Mouse (Mus musculus) hindbrain, embryonic 15.5 days (tissue): Measurements from ENCODE around the gene Gm31571. TPM values are rescaled to one million over a fixed set of nuclear protein-coding genes. Genes with fewer than 3 reads are reported as not detected.
"Not testable (repeated sequence)": the region's sequence is repeated elsewhere in the genome, so short reads cannot be mapped to it uniquely, and the experiment has no call there.

Source experiments
- ATAC-seq: fragments of 200-750 bp; cut with Nextera tagmentation; 2 replicates; pipeline ENCODE4 v1.8.0; 2017; ENCODE audit warnings: low read depth, moderate number of reproducible peaks, moderate TSS enrichment; ENCODE audit not compliant: low FRiP score
- H3K27ac ChIP-seq: fragments of 300-500 bp; sonication (generic); replicated peaks from 2 replicates; pipeline ENCODE4 v1.5.1; 2015; ENCODE audit warnings: mild to moderate bottlenecking, inconsistent platforms
- H3K27me3 ChIP-seq: fragments of 300-500 bp; sonication (generic); 2 replicates; pipeline ENCODE4 v1.6.1; 2015; ENCODE audit warnings: control low read depth, inconsistent platforms
- H3K36me3 ChIP-seq: fragments of 300-500 bp; sonication (generic); 2 replicates; pipeline ENCODE4 v1.6.1; 2015; ENCODE audit warnings: control low read depth, inconsistent platforms
- H3K4me1 ChIP-seq: fragments of 300-500 bp; sonication (generic); replicated peaks from 2 replicates; pipeline ENCODE4 v1.6.1; 2015; ENCODE audit warnings: control low read depth, inconsistent platforms
- H3K4me2 ChIP-seq: fragments of 300-500 bp; sonication (generic); 2 replicates; pipeline ENCODE4 v1.6.1; 2015; ENCODE audit warnings: moderate library complexity, mild to moderate bottlenecking, inconsistent platforms
- H3K4me3 ChIP-seq: fragments of 300-500 bp; sonication (generic); 2 replicates; pipeline ENCODE4 v1.5.1; 2015; ENCODE audit warnings: mild to moderate bottlenecking, inconsistent platforms
- H3K9ac ChIP-seq: fragments of 300-500 bp; sonication (generic); 2 replicates; pipeline ENCODE4 v1.6.1; 2015; ENCODE audit warnings: inconsistent platforms
- H3K9me3 ChIP-seq: fragments of 300-500 bp; sonication (generic); 2 replicates; pipeline ENCODE4 v1.6.1; 2016; ENCODE audit warnings: control low read depth, inconsistent platforms
- WGBS: fragments of 180-500 bp; shearing (Covaris S2); methylation state at CpG from one replicate; pipeline ENCODE4 v1.1.7; 2015; 5-methylcytosine and 5-hydroxymethylcytosine counted together
- polyA plus RNA-seq: library from polyadenylated mRNA; unstranded; fragments of >200 nt; fragmentation: Nextera tagmentation; extraction: Ambion mirVana; gene quantifications from 2 replicates; pipeline ENCODE4 v1.2.1, GENCODE M21; 2015

Gene Gm31571
- not detected in 2 replicates for polyA plus RNA-seq

DNA sequence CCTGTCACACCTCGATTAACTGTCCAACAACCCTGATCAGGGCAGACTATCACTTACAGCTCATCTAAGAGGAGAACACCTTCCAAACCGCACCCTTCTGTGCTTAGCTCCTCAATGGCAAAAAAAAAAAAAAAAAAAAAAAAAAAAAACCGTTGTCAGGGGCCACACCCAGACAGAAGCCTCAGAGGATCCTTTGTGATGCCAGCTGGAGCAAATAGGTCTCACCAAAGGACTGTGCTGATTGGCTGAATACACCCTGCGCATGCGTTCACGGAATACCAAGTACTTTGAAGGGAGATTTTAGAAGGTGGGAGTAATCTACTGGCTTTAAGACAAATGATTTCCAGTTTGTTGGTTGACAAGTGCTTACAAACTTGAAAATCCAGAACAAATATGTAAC, at the start of gene Gm31571:
Gene Gm31571, minus strand, starts transcription at position 101 of the 400 bp plus-strand sequence.
- not testable (repeated sequence) for H3K4me2 ChIP-seq, H3K4me3 ChIP-seq, H3K27me3 ChIP-seq, H3K9ac ChIP-seq, H3K27ac ChIP-seq, H3K9me3 ChIP-seq, ATAC-seq, H3K4me1 ChIP-seq, H3K36me3 ChIP-seq
- no CpG with 5 or more reads among the region's 6 CpGs for WGBS
